Mouse (Mus musculus): Measurements from ENCODE around the gene H2-DMa.
A peak's percentile ranks its signal among the peaks of the same experiment; 100 is the strongest.

The H2-DMa gene

GRCm38 (mm10) chr17:34119249-34120179, at the start of gene H2-DMa:
TSS of gene H2-DMa (plus strand) at chr17:34119541.
- DNase-seq (ENCODE audit: low spot score in 2 of 2): peak; percentile 98 to 99

GRCm38 (mm10) chr17:34072091-34072490, 47.2 kb upstream of the H2-DMa start:
- peak; percentile 53 to 54 for DNase-seq (ENCODE audit: low spot score in 2 of 2)

- DNase-seq (ENCODE audit: low spot score in 2 of 2): peak; percentile 64 to 76
Observed at GRCm38 (mm10) chr17:34075271-34075670, 44.1 kb upstream of the H2-DMa start.

DNA sequence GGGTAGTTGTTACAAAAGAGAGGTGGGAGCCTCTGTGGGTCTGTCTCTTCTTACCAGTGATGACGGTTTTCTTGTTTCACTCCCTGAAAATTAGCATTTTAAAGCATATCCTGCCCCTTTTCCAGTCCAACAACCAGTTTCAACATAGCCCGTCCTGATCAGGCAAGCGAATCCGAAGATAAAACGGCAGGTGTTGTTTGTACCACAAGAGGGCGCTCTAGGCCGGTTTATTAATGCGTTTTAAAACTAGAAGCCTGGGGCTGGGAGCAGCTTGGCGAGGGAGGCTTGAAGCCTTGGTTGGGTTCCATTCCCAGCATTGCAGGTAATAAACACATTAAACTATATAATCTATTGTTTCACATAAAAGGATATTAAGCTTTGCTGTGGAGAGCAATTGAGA, 41.8 kb upstream of the H2-DMa start:
- DNase-seq (ENCODE audit: low spot score in 2 of 2): peak; percentile 67 to 74

DNA sequence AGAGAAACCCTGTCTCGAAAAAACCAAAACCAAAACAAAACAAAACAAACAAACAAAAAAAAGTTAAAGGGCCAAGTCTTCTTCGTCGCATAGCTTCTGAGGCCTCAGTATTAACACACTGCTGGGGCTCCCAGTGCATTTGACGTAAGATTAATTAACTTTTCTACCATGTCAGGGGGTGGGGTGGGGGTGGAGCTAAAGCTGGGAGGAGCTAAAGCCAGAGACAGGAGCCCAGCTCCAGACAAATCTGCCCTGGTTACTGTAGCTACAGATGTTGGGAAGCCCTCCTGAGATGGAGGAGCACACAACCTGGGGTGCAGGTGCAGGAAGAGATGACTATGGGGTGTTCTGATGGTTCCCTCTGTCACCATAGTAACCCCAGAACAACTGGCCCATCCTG, 41.2 kb upstream of the H2-DMa start:
- no peak for DNase-seq (ENCODE audit: low spot score in 2 of 2)

DNA sequence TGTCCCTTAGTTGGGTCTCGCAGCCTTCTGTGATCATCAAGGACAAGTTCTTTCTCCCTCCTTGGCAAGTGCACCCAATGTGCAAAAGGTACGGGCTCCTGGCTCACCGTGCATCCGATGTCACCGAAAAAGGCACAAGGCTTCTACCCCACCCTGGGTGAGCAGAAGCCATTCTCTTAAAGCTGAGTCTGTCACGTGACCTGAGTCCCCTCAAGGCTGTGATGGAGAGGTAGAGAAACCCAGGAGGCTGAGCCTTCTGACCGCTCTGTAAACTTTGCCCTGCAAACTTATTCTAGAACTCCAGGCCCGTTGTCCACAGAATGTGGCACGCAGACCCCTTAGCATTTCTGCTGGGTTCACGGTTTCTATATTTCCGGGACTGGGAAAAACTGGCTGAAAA, 40.3 kb upstream of the H2-DMa start:
- DNase-seq (ENCODE audit: low spot score in 2 of 2): no peak

DNA sequence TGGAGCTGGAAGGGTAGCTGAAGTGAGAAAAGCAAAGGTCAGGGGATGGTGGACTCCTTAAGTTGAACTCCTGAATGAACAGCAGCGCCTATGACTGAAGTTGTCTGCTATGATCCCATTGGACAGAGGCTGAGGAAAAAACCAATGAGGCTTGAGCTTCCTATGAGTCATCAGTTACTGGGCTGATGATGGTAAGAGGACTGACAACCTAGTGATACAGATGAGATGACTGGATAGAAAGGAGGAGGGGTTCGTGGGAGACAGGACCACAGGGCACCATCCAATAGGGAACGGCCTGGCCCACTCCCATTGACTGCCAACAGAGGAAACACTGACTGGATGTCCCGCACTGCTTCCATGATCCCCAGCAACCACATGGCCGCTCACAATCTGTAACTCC, 39.7 kb upstream of the H2-DMa start:
- DNase-seq (ENCODE audit: low spot score in 2 of 2): peak; percentile 54 to 70

DNA sequence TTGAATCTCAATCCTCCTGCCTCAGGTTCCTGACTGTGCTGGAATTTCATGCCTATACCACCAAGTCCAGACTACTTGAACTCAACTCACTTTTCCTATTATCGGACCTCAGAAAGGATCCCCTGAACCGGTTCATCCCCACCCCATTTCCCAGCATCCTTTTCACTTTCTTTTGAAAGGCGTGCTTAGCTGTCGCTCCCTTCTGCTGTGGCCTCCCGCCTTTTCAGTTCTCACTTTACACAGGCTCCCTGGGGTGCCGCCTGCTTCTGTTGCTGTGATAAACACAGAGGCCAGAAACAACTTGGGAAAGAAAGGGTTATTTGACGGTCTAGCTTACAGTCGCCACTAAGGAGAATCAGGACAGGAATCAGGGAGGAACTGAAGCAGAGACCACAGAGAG, 36.2 kb upstream of the H2-DMa start:
- DNase-seq (ENCODE audit: low spot score in 2 of 2): no peak

- no peak for DNase-seq (ENCODE audit: low spot score in 2 of 2)
Observed at GRCm38 (mm10) chr17:34087386-34087785, 32.0 kb upstream of the H2-DMa start.

DNA sequence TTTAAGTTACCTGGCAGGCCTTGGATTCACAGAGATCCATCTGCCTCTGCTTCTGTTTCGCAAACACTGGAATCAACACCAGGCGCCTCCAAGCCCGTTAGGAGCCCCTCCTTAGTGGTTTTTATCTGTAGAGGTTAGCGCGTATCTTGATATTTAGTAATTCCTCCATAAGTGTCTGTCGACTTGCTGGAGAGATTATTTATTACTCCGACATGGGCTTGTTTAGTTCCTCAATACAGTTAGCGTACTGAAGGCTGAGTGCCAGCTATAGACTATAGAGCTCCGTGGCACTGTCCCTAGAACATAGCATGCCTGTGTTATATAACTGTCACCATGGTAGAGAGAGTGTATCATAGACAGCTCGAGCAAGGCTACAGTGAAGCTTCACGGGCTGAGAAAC, 31.2 kb upstream of the H2-DMa start:
- no peak for DNase-seq (ENCODE audit: low spot score in 2 of 2)

- peak; percentile 55 to 61 for DNase-seq (ENCODE audit: low spot score in 2 of 2)
Observed at GRCm38 (mm10) chr17:34090923-34091322, 28.4 kb upstream of the H2-DMa start.

- DNase-seq (ENCODE audit: low spot score in 2 of 2): peak; percentile 76 to 79
Observed at GRCm38 (mm10) chr17:34092197-34092875, 27.0 kb upstream of the H2-DMa start, which contains the start of gene H2-Oa. TSS of gene H2-Oa (plus strand) at chr17:34092340.

DNA sequence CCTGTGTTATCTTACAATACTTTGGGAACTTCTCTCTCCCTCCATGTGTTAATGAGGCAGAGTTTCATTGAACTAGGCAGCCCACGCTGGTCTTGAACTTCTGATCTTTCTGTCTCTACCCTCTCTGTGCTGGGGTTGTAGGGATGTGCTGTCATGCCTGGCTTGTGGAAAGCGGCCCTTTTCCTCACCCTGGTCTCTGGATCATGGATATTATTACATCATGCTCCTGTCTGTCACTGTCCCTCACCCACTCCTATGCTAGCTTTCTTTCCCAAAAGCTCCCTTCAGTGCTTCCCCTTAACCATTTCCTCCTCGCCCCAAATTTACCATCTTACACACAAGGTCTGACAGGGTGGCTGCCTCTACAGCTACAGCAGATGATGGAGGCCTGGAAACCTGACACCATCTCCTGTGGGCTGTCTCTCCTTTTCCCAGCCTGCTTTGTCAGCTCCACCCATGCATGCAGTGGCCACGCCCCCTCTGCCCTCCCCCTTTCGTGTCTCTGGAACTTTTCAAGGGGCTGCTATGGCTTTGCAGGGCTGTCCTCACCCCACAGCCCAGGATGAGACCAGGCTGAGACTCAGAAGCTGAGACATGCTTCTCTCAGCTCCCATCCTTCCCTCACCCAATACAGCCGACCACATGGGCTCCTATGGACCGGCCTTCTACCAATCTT, 26.0 kb upstream of the H2-DMa start:
- peak; percentile 52 to 66 for DNase-seq (ENCODE audit: low spot score in 2 of 2)

- peak in 1 of 2 experiments; percentile 36 for DNase-seq (ENCODE audit: low spot score in 2 of 2)
Observed at GRCm38 (mm10) chr17:34094283-34095035, 24.9 kb upstream of the H2-DMa start.

DNA sequence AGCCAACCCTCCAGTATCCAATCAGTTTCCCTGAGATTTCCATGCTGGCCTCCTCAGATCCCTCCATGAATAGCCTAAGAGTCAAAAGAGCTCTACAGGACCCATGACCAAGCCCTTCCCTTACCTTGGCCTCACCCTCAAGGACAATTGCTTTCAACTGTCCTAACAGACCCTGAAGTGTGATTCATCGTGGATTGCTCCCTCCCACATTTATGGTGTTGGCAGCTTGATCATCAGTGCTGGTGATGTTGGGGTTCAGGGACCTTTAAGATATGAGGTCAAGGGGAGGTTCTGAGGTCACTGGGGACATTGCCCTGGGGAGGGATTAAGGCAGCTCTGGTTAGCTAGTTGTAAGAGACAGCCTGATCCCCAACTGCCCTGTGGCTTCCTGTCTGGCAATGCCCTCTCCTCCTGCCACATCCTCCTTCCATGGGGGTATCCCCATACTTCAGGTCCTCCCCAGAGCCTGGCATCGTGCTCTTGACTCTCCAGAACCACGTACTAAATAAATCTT, 22.8 kb upstream of the H2-DMa start:
- no peak for DNase-seq (ENCODE audit: low spot score in 2 of 2)

- DNase-seq (ENCODE audit: low spot score in 2 of 2): no peak
Observed at GRCm38 (mm10) chr17:34097272-34097671, 22.1 kb upstream of the H2-DMa start.

DNA sequence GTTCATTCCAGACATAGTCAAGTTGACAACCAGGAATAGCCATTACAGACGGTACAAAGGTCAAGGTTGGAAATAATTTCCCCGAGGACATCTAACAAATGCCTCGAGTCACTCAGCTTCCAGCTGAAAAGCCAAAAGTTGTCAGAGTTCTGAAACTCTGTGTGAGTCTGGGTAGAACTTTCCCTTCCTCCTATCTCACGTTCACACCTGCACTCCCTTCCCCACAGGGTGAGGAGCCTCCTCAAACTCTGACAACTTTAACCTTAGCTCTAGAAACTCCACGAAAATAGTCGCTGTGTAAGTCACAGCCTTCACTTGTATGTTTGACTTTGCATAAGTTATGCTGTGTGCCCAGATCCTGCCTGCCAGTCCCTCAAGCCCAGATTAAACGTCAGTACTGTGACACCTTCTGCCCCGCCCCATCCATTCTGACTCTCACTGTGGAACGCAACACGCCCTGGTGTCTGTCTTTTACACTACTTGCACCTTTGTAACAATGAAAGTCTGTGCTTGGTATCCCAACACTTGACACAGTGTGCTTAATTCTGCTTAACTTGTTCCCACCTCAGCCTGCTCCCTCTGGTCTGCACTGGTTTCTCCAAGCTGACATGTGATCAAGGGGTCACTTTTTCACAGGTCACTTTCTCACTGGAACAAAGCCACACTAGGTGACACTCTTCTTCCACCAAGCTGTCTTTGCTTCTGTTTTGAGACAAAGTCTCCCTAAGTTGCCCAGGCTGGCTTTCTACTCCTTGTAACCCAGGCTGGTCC, 20.4 kb upstream of the H2-DMa start:
- peak in 1 of 2 experiments; percentile 40 for DNase-seq (ENCODE audit: low spot score in 2 of 2)

- no peak for DNase-seq (ENCODE audit: low spot score in 2 of 2)
Observed at GRCm38 (mm10) chr17:34099531-34099930, 19.8 kb upstream of the H2-DMa start.

GRCm38 (mm10) chr17:34101185-34101584, 18.2 kb upstream of the H2-DMa start:
- no peak for DNase-seq (ENCODE audit: low spot score in 2 of 2)

DNA sequence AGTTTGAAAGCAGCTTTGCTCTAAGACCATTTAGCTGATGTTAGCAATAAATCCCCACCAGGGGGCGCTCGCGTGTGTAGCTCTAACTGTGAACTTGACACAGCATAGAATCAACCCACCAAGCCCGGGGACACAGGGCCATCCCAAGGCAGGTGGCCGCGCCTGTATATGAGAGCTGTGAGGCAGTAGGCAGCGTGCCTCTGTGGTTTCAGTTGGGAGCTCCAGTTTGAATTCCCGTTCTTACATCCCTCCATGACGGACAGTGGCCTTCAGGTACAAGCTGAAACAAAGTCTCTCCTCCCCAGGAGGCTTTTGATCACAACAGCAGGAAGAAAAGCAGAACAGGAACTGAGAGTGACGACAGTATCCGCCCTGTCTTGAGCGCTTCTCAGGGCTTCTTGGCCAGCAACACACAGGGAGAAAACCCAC, 17.7 kb upstream of the H2-DMa start:
- DNase-seq (ENCODE audit: low spot score in 2 of 2): peak; percentile 90 to 95
